Mouse (Mus musculus) ES-E14 (cell line): Measurements from ENCODE around the gene Kif2c. TPM values are rescaled to one million over a fixed set of nuclear protein-coding genes. Genes with fewer than 3 reads are reported as not detected.

Experiments used
- DNase-seq: peaks from one replicate; pipeline ENCODE4 v3.0.0-alpha.2; 2013; ENCODE audit warnings: low read depth, low spot score
- H3K27ac ChIP-seq: 2 replicates; pipeline ENCODE4 v1.5.1; 2012; ENCODE audit warnings: low read depth, mild to moderate bottlenecking, low read length, moderate library complexity, mixed read lengths; ENCODE audit not compliant: poor library complexity, insufficient read depth, severe bottlenecking
- H3K36me3 ChIP-seq: 2 replicates; pipeline ENCODE4 v1.6.1; 2012; ENCODE audit warnings: mild to moderate bottlenecking, low read length, moderate library complexity, mixed read lengths; ENCODE audit not compliant: control insufficient read depth, poor library complexity, insufficient read depth, severe bottlenecking
- H3K4me1 ChIP-seq, 2 experiments: fragments of 150-350 bp in 1 of 2; sonication (generic) in 1 of 2; 2 replicates each; pipeline ENCODE4 v1.6.1; 2012; ENCODE audit warnings: low read length in 2 of 2, mild to moderate bottlenecking in 1 of 2, mixed read lengths in 1 of 2; ENCODE audit not compliant: control insufficient read depth in 2 of 2, insufficient read depth in 2 of 2, poor library complexity in 1 of 2
- H3K4me3 ChIP-seq, 2 experiments: fragments of 150-350 bp in 1 of 2; sonication (generic) in 1 of 2; 2 replicates each; pipeline ENCODE4 v1.5.1; 2012; ENCODE audit warnings: low read length in 2 of 2, low read depth in 1 of 2, mild to moderate bottlenecking in 1 of 2, mixed read lengths in 1 of 2; ENCODE audit not compliant: insufficient read depth in 1 of 2, poor library complexity in 1 of 2, severe bottlenecking in 1 of 2
- H3K9ac ChIP-seq: 2 replicates; pipeline ENCODE4 v1.6.1; 2012; ENCODE audit warnings: low read depth, mild to moderate bottlenecking, low read length, mixed read lengths; ENCODE audit not compliant: poor library complexity, insufficient read depth, severe bottlenecking
- H3K9me3 ChIP-seq: fragments of 150-350 bp; sonication (generic); 2 replicates; pipeline ENCODE4 v1.6.1; 2012; ENCODE audit warnings: low read depth, mild to moderate bottlenecking, low read length; ENCODE audit not compliant: control insufficient read depth, insufficient read depth
- CHD2 ChIP-seq: IDR thresholded peaks from 2 replicates; pipeline ENCODE4 v1.6.1; 2014; ENCODE audit warnings: mild to moderate bottlenecking, low read depth, low read length, inconsistent platforms
- HCFC1 ChIP-seq: IDR thresholded peaks from 2 replicates; pipeline ENCODE4 v1.6.1; 2012; ENCODE audit warnings: low read length, inconsistent platforms, borderline replicate concordance; ENCODE audit not compliant: insufficient read depth
- MAFK ChIP-seq: IDR thresholded peaks from 2 replicates; pipeline ENCODE4 v1.6.1; 2014; ENCODE audit warnings: mild to moderate bottlenecking, low read depth, low read length, inconsistent platforms; ENCODE audit not compliant: insufficient read depth
- ZC3H11A ChIP-seq: IDR thresholded peaks from 2 replicates; pipeline ENCODE4 v1.6.1; 2012; ENCODE audit warnings: low read depth, mild to moderate bottlenecking, inconsistent platforms, low read length, borderline replicate concordance
- ZNF384 ChIP-seq: IDR thresholded peaks from 2 replicates; pipeline ENCODE4 v1.6.1; 2012; ENCODE audit warnings: low read depth, low read length, inconsistent platforms
- in situ Hi-C, 2 experiments: fragments of 600-800 bp; cut with MboI; formaldehyde crosslinking; loops; one replicate each; pipeline ENCODE4 v1.15.1; 2025; ENCODE audit warnings: low sequenced_read_pairs in 2 of 2, inconsistent platforms in 1 of 2; ENCODE audit not compliant: unreplicated experiment in 2 of 2
- total RNA-seq: library from RNA; depleted of rRNA; stranded (reverse); fragments of 300-350 nt; gene quantifications from 2 replicates; pipeline ENCODE4 v1.2.3, GENCODE M21; 2012

Kif2c gene
- total RNA-seq, 1 experiment: 73.1 TPM

DNA sequence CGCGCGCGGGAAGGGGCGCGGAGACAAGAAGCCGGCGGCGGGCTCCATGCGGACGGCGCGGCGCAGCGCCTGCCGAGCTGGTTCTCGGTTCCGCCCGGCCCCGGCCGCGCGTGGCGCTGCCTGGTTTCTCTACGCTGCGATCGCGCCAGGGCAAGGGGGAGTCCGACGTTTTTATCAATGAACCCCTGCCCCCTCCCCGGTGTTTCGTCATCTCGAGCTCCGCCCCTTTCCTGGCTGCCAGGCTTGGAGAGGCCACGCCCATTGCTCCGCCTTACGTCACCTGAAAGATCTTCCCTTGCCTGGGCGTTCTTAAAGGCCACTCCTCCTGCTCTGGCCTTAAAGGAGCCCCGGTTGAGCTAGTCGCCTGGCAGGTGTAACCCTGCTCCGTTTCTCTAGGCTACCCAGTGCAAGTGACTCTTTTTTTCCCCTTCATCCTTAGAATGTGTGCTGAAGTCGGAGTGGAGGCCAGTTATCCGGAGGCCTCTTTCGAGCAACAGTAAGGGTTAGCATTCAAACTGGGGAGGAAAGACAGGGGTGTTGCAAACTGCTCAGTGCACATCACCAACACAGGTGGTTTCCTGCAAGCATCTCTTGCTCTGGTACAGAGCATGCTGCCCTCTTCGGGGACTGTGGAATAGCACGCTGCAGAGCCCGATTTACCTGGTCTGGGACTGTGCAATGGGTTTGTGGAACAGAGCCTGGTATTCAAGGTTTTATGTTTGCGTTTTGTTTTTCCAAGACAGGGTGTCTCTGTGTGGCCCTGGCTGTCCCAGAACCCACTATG, 48.4 kb downstream of the Kif2c start, which contains the start of gene Plk3:
Gene Plk3 (minus strand): TSS at position 147 of the 784 bp plus-strand sequence.
- Histone ChIP-seq H3K36me3 (peaks cover 22% of the 10 kb centered on the region), H3K4me1 (peaks cover 6 to 46% of the 10 kb centered on the region in 2 experiments; a peak in 3 of 4 replicates), H3K9ac (peak within 1 kb of the TSS; percentile 87), H3K9me3 (no peaks in the 10 kb centered on the region), H3K27ac (no peak within 1 kb of the TSS), H3K4me3 (peak within 1 kb of the TSS; percentile 84 to 89)
- TF ChIP-seq HCFC1 (no peak), ZNF384 (no peak), CHD2 (no peak), MAFK (no peak), ZC3H11A (no peak)
- in situ Hi-C loops: loop anchor here in 1 of 2 experiments (25.0 kb wide), 1 partner anchor 322 kb away; the partner anchor contains the start of genes Hpdl, Mutyh and Toe1
- DNase-seq: peak; percentile 99

DNA sequence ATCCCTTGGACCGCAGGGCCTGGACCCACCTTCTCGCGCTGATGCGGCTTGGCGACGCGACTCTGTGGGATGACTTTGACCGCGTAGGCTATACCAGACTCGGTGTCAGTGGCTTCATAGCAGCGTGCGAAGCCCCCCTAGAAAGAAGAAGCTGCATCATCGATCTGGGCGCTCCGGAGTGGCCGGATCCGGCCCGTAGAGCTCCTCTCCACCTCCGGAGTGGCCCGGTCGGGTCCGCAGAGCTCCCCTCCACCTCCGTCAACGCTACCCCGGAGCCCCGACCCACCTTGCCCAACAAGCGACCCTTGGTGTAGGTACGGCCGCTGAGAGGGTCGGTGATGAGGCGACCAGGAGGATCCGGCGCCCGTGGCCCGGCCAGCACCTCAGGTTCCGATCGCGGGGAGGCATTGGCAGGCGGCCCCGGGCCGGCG, 49.1 kb downstream of the Kif2c start:
- in situ Hi-C loops: loop anchor here in 1 of 2 experiments (25.0 kb wide), 1 partner anchor 321 kb away; the partner anchor contains the start of genes Hpdl, Mutyh and Toe1
- TF ChIP-seq ZNF384: no peak
- no peak for TF ChIP-seq ZC3H11A
- no peak for TF ChIP-seq HCFC1
- TF ChIP-seq CHD2: no peak
- no peak for TF ChIP-seq MAFK
- no peak for DNase-seq

DNA sequence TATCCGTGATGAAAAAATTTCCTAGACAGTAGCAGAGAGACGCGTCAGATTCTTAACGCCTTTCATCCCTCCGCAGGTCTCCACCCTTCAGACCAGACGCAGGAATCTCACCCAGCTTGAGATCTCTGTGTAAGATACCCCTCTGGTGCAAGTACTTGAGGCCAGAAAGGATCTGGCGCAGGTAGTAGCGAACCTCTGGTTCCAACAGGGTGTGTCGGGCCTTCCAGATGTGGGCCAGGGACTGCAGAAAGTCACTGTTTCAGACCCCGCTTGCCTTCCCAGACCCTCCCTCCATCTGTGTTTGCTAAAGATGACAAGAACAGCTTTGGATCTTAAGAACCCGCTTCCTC, 49.7 kb downstream of the Kif2c start:
- Histone ChIP-seq H3K9ac (peak overlapping the region; percentile 12; the same call in 1 of the 2 replicates), H3K27ac (no peak overlapping the region), H3K4me3 (peak overlapping the region; percentile 84 to 89), H3K36me3 (peaks cover 34% of the 10 kb centered on the region), H3K9me3 (no peaks in the 10 kb centered on the region), H3K4me1 (peaks cover 6 to 48% of the 10 kb centered on the region in 2 experiments; a peak in 3 of 4 replicates)
- in situ Hi-C loops: loop anchor here in 1 of 2 experiments (25.0 kb wide), 1 partner anchor 320 kb away; the partner anchor contains the start of genes Hpdl, Mutyh and Toe1
- no peak for DNase-seq
- no peak for TF ChIP-seq HCFC1
- TF ChIP-seq CHD2: no peak
- no peak for TF ChIP-seq ZC3H11A
- no peak for TF ChIP-seq MAFK
- no peak for TF ChIP-seq ZNF384

More for the DNA sequence above, 49.1 kb downstream of the Kif2c start:
- Histone ChIP-seq H3K36me3 (peaks cover 28% of the 10 kb centered on the region), H3K4me3 (peak overlapping the region; percentile 84 to 89), H3K4me1 (peaks cover 6 to 46% of the 10 kb centered on the region in 2 experiments; a peak in 3 of 4 replicates), H3K27ac (no peak overlapping the region), H3K9me3 (no peaks in the 10 kb centered on the region), H3K9ac (peak overlapping the region; percentile 87)

- no peak overlapping the region for H3K27ac ChIP-seq
- peak; percentile 76 for DNase-seq
- H3K4me3 ChIP-seq: peak overlapping the region; percentile 84 to 89
- in situ Hi-C loops: loop anchor here in 1 of 2 experiments (25.0 kb wide), 1 partner anchor 320 kb away; the partner anchor contains the start of genes Hpdl, Mutyh and Toe1
- peak overlapping the region; percentile 12; the same call in 1 of the 2 replicates for H3K9ac ChIP-seq
- no peaks in the 10 kb centered on the region for H3K9me3 ChIP-seq
- H3K36me3 ChIP-seq: peaks cover 37% of the 10 kb centered on the region
- peaks cover 8 to 48% of the 10 kb centered on the region in 2 experiments; a peak in 3 of 4 replicates for H3K4me1 ChIP-seq
- TF ChIP-seq CHD2: no peak
- TF ChIP-seq HCFC1: no peak
- TF ChIP-seq MAFK: no peak
- no peak for TF ChIP-seq ZNF384
- TF ChIP-seq ZC3H11A: no peak
These were observed 50.3 kb downstream of the Kif2c start for GRCm38 (mm10) chr4:117131890-117132793.
